Mouse (Mus musculus): ENCODE measurements around the gene Tas2r124. TPM values are rescaled to one million over a fixed set of nuclear protein-coding genes. Genes with fewer than 3 reads are reported as not detected.

The Tas2r124 gene
- polyA plus RNA-seq (2016; fragmentation: Nextera tagmentation; extraction: Ambion mirVana) = not detected in 2 replicates

GRCm38 (mm10) chr6:132754430-132754829, at the start of gene Tas2r124:
Gene Tas2r124, plus strand, starts transcription at chr6:132754730.
- 94% methylated on average over 1 of the region's 1 CpGs for WGBS
- Histone ChIP-seq H3K36me3 (no peaks in the 10 kb centered on the region), H3K4me3 (no peak within 1 kb of the TSS), H3K9me3 (no peaks in the 10 kb centered on the region), H3K4me1 (replicated peaks) (no peaks in the 10 kb centered on the region), H3K27ac (no peak within 1 kb of the TSS), H3K27me3 (ENCODE audit: insufficient read depth, poor library complexity, severe bottlenecking) (no peaks in the 10 kb centered on the region)
- DNase-seq (ENCODE audit: low spot score) = no peak

DNA sequence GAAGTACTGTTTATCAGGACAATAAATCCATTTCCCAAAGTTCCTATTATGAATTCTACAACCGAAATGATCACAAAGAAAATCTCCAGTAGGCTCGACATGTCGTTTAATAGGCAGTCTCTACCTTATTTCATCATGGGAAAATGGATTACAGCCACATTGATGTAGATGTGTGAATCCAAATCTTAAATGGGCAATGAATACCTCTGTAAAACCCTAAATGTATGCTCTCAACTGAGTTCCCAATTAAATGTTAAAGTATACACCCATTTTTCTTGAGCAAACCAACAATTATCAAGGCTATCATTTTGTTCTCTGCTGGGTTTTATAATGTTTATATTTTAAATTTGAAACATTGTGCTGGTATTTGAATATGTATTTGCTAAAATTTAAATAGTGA, 42.7 kb upstream of the Tas2r124 start, which contains the start of gene Tas2r122:
TSS of gene Tas2r122 (minus strand) at position 101 of the 400 bp plus-strand sequence.
- WGBS = 84% methylated on average over 3 of the region's 3 CpGs
- H3K4me1 ChIP-seq (replicated peaks) = no peaks in the 10 kb centered on the region
- DNase-seq (ENCODE audit: low spot score) = no peak
- no peaks in the 10 kb centered on the region for H3K27me3 ChIP-seq (ENCODE audit: insufficient read depth, poor library complexity, severe bottlenecking)
- no peak within 1 kb of the TSS for H3K4me3 ChIP-seq
- 0 out of 2 replicates have a peak, but pooled peaks cover 3% of the 10 kb centered on the region for H3K9me3 ChIP-seq
- no peaks in the 10 kb centered on the region for H3K36me3 ChIP-seq
- no peak within 1 kb of the TSS for H3K27ac ChIP-seq

DNA sequence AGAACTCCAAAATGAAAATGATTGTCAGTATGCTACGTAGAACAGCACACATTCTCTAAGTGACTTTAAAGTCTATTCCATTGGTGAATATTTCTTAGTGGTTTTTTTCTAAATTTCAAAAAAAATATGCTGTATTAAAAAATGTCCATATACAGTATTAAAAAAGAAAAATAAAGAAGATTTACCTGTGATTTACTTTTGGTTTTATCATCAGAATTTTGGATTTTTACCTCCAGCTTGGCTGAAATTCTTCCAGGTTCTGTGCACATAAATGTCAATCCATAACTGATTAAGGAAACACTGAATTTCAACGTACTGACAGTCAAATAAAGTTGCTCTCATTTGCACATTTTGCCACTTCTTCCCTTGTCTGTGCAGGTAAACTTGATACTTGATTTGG, 16.6 kb upstream of the Tas2r124 start, which contains the start of gene Tas2r115:
TSS of gene Tas2r115 (minus strand) at position 101 of the 400 bp plus-strand sequence.
- Histone ChIP-seq H3K4me3 (no peak within 1 kb of the TSS), H3K9me3 (no peaks in the 10 kb centered on the region), H3K27me3 (ENCODE audit: insufficient read depth, poor library complexity, severe bottlenecking) (no peaks in the 10 kb centered on the region), H3K4me1 (replicated peaks) (no peaks in the 10 kb centered on the region), H3K36me3 (no peaks in the 10 kb centered on the region), H3K27ac (no peak within 1 kb of the TSS)
- no peak for DNase-seq (ENCODE audit: low spot score)
- 81% methylated on average over 2 of the region's 2 CpGs for WGBS

- no peaks in the 10 kb centered on the region for H3K27me3 ChIP-seq (ENCODE audit: insufficient read depth, poor library complexity, severe bottlenecking)
- no peaks in the 10 kb centered on the region for H3K9me3 ChIP-seq
- H3K36me3 ChIP-seq = no peaks in the 10 kb centered on the region
- no peak overlapping the region for H3K4me3 ChIP-seq
- no peak overlapping the region for H3K27ac ChIP-seq
- DNase-seq (ENCODE audit: low spot score) = no peak
- WGBS = 85% methylated on average over 2 of the region's 2 CpGs
- no peaks in the 10 kb centered on the region for H3K4me1 ChIP-seq (replicated peaks)
These were observed 4.3 kb upstream of the Tas2r124 start for GRCm38 (mm10) chr6:132750206-132750605.

- Histone ChIP-seq H3K27ac (no peak within 1 kb of the TSS), H3K4me3 (no peak within 1 kb of the TSS), H3K9me3 (no peaks in the 10 kb centered on the region), H3K27me3 (ENCODE audit: insufficient read depth, poor library complexity, severe bottlenecking) (no peaks in the 10 kb centered on the region), H3K4me1 (replicated peaks) (no peaks in the 10 kb centered on the region), H3K36me3 (no peaks in the 10 kb centered on the region)
- no peak for DNase-seq (ENCODE audit: low spot score)
- WGBS = 96% methylated on average over 2 of the region's 2 CpGs
These were observed 7.3 kb downstream of the Tas2r124 start, which contains the start of gene Tas2r102 for GRCm38 (mm10) chr6:132761831-132762230. Gene Tas2r102, plus strand, starts transcription at chr6:132762131.

DNA sequence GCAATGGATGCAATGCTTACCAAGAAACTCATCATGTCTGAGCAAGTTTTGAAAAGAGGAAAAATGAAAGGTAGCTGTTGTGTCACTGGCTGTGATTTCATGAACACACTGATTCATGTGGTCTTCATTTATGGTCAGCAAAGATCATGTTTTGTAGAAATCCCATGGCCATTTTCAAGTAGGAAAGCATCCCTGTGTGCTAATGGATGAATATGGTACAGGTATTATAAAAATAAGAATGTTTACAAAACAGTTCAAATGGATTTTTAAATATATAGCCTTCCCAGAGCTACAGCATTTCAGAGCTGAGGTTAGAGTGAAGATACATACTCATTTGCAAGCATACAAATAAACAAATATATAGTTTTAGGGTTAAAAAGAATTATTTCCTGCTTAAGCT, 23.5 kb downstream of the Tas2r124 start, which contains the start of gene Tas2r136:
TSS of gene Tas2r136 (minus strand) at position 101 of the 400 bp plus-strand sequence.
- Histone ChIP-seq H3K27ac (no peak within 1 kb of the TSS), H3K9me3 (no peaks in the 10 kb centered on the region), H3K4me3 (no peak within 1 kb of the TSS), H3K27me3 (ENCODE audit: insufficient read depth, poor library complexity, severe bottlenecking) (no peaks in the 10 kb centered on the region), H3K36me3 (no peaks in the 10 kb centered on the region), H3K4me1 (replicated peaks) (no peaks in the 10 kb centered on the region)
- no peak for DNase-seq (ENCODE audit: low spot score)

GRCm38 (mm10) chr6:132795393-132795792, 40.9 kb downstream of the Tas2r124 start:
- 16% methylated on average over 1 of the region's 1 CpGs for WGBS
- Histone ChIP-seq H3K4me3 (no peak overlapping the region), H3K36me3 (no peaks in the 10 kb centered on the region), H3K4me1 (replicated peaks) (peaks cover 8% of the 10 kb centered on the region), H3K27me3 (ENCODE audit: insufficient read depth, poor library complexity, severe bottlenecking) (no peaks in the 10 kb centered on the region), H3K27ac (0 out of 2 replicates have a peak overlapping the region, but pooled peaks have one; percentile 56), H3K9me3 (peaks cover 26% of the 10 kb centered on the region)
- DNase-seq (ENCODE audit: low spot score) = peak; percentile 58

DNA sequence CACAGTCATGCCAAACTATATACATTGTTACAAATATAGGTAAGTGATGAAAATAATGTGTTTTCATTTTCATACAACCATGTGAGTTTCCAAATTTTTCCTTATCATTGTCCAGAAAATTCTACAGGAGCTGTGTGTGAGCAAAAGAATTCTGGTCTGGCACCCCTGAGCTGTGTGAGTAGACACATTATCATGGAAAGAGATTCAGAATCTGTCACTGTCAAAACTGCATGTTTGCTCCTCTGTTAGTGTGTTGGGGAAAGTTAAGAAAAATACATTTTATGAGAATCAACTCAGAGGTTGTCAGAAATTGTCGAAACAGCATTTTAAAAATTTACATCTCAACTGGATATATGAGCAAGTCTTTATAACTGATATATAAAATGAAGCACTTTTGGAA, 48.0 kb downstream of the Tas2r124 start, which contains the start of gene Tas2r117:
TSS of gene Tas2r117 (plus strand) at position 301 of the 400 bp plus-strand sequence.
- 83% methylated on average over 1 of the region's 1 CpGs for WGBS
- Histone ChIP-seq H3K4me3 (no peak within 1 kb of the TSS), H3K27me3 (ENCODE audit: insufficient read depth, poor library complexity, severe bottlenecking) (no peaks in the 10 kb centered on the region), H3K9me3 (no peaks in the 10 kb centered on the region), H3K4me1 (replicated peaks) (no peaks in the 10 kb centered on the region), H3K36me3 (no peaks in the 10 kb centered on the region), H3K27ac (no peak within 1 kb of the TSS)
- DNase-seq (ENCODE audit: low spot score) = no peak

Other genes with a start within 250 kb of the Tas2r124 start
- gene Prh1, start 184.9 kb upstream of the Tas2r124 start, polyA plus RNA-seq (2016; fragmentation: Nextera tagmentation; extraction: Ambion mirVana) = not detected in 2 replicates
- not detected in 2 replicates for gene Prp2, start 158.8 kb upstream of the Tas2r124 start, polyA plus RNA-seq (2016; fragmentation: Nextera tagmentation; extraction: Ambion mirVana)
- gene A630073D07Rik, start 103.2 kb upstream of the Tas2r124 start, polyA plus RNA-seq (2016; fragmentation: Nextera tagmentation; extraction: Ambion mirVana) = not detected in 2 replicates
- not detected in 2 replicates for gene Tas2r120, start 97.8 kb upstream of the Tas2r124 start, polyA plus RNA-seq (2016; fragmentation: Nextera tagmentation; extraction: Ambion mirVana)
- not detected in 2 replicates for gene Tas2r121, start 53.7 kb upstream of the Tas2r124 start, polyA plus RNA-seq (2016; fragmentation: Nextera tagmentation; extraction: Ambion mirVana)
- not detected in 2 replicates for gene Tas2r122, start 42.8 kb upstream of the Tas2r124 start, polyA plus RNA-seq (2016; fragmentation: Nextera tagmentation; extraction: Ambion mirVana)
- not detected in 2 replicates for gene Tas2r115, start 16.7 kb upstream of the Tas2r124 start, polyA plus RNA-seq (2016; fragmentation: Nextera tagmentation; extraction: Ambion mirVana)
- not detected in 2 replicates for gene Tas2r102, start 7.4 kb downstream of the Tas2r124 start, polyA plus RNA-seq (2016; fragmentation: Nextera tagmentation; extraction: Ambion mirVana)
- gene Tas2r136, start 23.4 kb downstream of the Tas2r124 start, polyA plus RNA-seq (2016; fragmentation: Nextera tagmentation; extraction: Ambion mirVana) = not detected in 2 replicates
- not detected in 2 replicates for gene Tas2r117, start 48.1 kb downstream of the Tas2r124 start, polyA plus RNA-seq (2016; fragmentation: Nextera tagmentation; extraction: Ambion mirVana)
- not detected in 2 replicates for gene Tas2r123, start 92.4 kb downstream of the Tas2r124 start, polyA plus RNA-seq (2016; fragmentation: Nextera tagmentation; extraction: Ambion mirVana)
- not detected in 2 replicates for gene Tas2r116, start 100.7 kb downstream of the Tas2r124 start, polyA plus RNA-seq (2016; fragmentation: Nextera tagmentation; extraction: Ambion mirVana)
- not detected in 2 replicates for gene Tas2r110, start 113.3 kb downstream of the Tas2r124 start, polyA plus RNA-seq (2016; fragmentation: Nextera tagmentation; extraction: Ambion mirVana)
- not detected in 2 replicates for gene Tas2r113, start 138.3 kb downstream of the Tas2r124 start, polyA plus RNA-seq (2016; fragmentation: Nextera tagmentation; extraction: Ambion mirVana)
- not detected in 2 replicates for gene Tas2r125, start 154.9 kb downstream of the Tas2r124 start, polyA plus RNA-seq (2016; fragmentation: Nextera tagmentation; extraction: Ambion mirVana)
- not detected in 2 replicates for gene Tas2r129, start 196.4 kb downstream of the Tas2r124 start, polyA plus RNA-seq (2016; fragmentation: Nextera tagmentation; extraction: Ambion mirVana)
- gene Tas2r131, start 203.2 kb downstream of the Tas2r124 start, polyA plus RNA-seq (2016; fragmentation: Nextera tagmentation; extraction: Ambion mirVana) = not detected in 2 replicates
- gene Tas2r109, start 226.2 kb downstream of the Tas2r124 start, polyA plus RNA-seq (2016; fragmentation: Nextera tagmentation; extraction: Ambion mirVana) = not detected in 2 replicates

Measured in hindbrain, embryonic 10.5 days (tissue).